Mouse (Mus musculus) midbrain, embryonic 12.5 days (tissue): Measurements from ENCODE around the gene Tecpr2. TPM values are rescaled to one million over a fixed set of nuclear protein-coding genes. Genes with fewer than 3 reads are reported as not detected.

Experiments used
- ATAC-seq: fragments of 200-750 bp; cut with Nextera tagmentation; 2 replicates; pipeline ENCODE4 v1.8.0; 2017; ENCODE audit warnings: low read depth, moderate TSS enrichment, moderate library complexity; ENCODE audit not compliant: low FRiP score
- H3K27ac ChIP-seq: fragments of 300-500 bp; sonication (generic); replicated peaks from 2 replicates; pipeline ENCODE4 v1.5.1; 2016; ENCODE audit warnings: mild to moderate bottlenecking
- H3K27me3 ChIP-seq: fragments of 300-500 bp; sonication (generic); 2 replicates; pipeline ENCODE4 v1.6.1; 2016; ENCODE audit warnings: mild to moderate bottlenecking
- H3K36me3 ChIP-seq: fragments of 300-500 bp; sonication (generic); 2 replicates; pipeline ENCODE4 v1.6.1; 2016
- H3K4me1 ChIP-seq: fragments of 300-500 bp; sonication (generic); 2 replicates; pipeline ENCODE4 v1.6.1; 2016
- H3K4me2 ChIP-seq: fragments of 300-500 bp; sonication (generic); replicated peaks from 2 replicates; pipeline ENCODE4 v1.6.1; 2016; ENCODE audit warnings: mild to moderate bottlenecking, moderate library complexity
- H3K4me3 ChIP-seq: fragments of 300-500 bp; sonication (generic); 2 replicates; pipeline ENCODE4 v1.5.1; 2016; ENCODE audit warnings: mild to moderate bottlenecking
- H3K9ac ChIP-seq: fragments of 300-500 bp; sonication (generic); replicated peaks from 2 replicates; pipeline ENCODE4 v1.6.1; 2016; ENCODE audit warnings: mild to moderate bottlenecking, moderate library complexity
- H3K9me3 ChIP-seq: fragments of 300-500 bp; sonication (generic); 2 replicates; pipeline ENCODE4 v1.6.1; 2016; ENCODE audit warnings: mild to moderate bottlenecking
- WGBS: fragments of 180-500 bp; shearing (Covaris S2); methylation state at CpG from one replicate; pipeline ENCODE4 v1.1.7; 2016; 5-methylcytosine and 5-hydroxymethylcytosine counted together
- polyA plus RNA-seq: library from polyadenylated mRNA; unstranded; fragments of >200 nt; fragmentation: Nextera tagmentation; extraction: Ambion mirVana; gene quantifications from 2 replicates; pipeline ENCODE4 v1.2.1, GENCODE M21; 2016

Tecpr2 gene
- polyA plus RNA-seq, 1 experiment from 2014 or later = 7.5 TPM

DNA sequence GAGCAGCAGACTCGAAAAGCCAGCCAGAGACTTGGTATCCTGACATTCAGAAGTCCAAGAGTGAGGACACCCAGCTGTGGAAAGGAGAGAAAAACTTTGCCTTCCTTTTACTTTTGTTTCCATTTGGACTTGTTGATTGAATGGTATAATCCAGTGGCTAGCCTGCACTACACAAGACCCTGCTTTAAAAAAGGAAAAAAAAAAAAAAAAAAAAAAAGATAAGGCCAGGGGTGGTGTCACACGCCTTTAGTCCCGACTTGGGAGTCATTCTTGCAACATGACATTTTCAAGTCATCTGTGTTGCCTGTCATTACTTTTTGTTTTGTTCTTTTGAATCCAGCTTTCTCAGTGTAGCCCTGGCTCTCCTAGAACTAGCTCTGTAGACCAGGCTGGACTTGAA is 132.5 kb downstream of the Tecpr2 start:
- no peaks in the 10 kb centered on the region for H3K36me3 ChIP-seq
- no peak overlapping the region for H3K27ac ChIP-seq
- WGBS = 77% methylated on average over 3 of the region's 3 CpGs
- H3K4me3 ChIP-seq = no peak overlapping the region
- peaks cover 2% of the 10 kb centered on the region; the same call in 1 of the 2 replicates for H3K4me1 ChIP-seq
- no peak for ATAC-seq
- no peaks in the 10 kb centered on the region for H3K9me3 ChIP-seq
- no peak overlapping the region for H3K4me2 ChIP-seq
- no peaks in the 10 kb centered on the region for H3K27me3 ChIP-seq
- H3K9ac ChIP-seq = no peak overlapping the region

Other genes with a start within 250 kb of the Tecpr2 start
- gene 1700001K19Rik, start 206.6 kb upstream of the Tecpr2 start, polyA plus RNA-seq = not detected in 2 replicates
- 1,236 and 1,324 TPM in 2 replicates for gene Hsp90aa1, start 186.5 kb upstream of the Tecpr2 start, polyA plus RNA-seq
- 32.1 and 32.6 TPM in 2 replicates for gene Wdr20, start 151.3 kb upstream of the Tecpr2 start, polyA plus RNA-seq
- 11.1 and 13.2 TPM in 2 replicates for gene Mok, start 48.3 kb upstream of the Tecpr2 start, polyA plus RNA-seq
- gene Zfp839, start 39.0 kb upstream of the Tecpr2 start, polyA plus RNA-seq = 3.9 and 5.1 TPM in 2 replicates
- gene Cinp, start 119 bp upstream of the Tecpr2 start, polyA plus RNA-seq = 58.5 and 72.6 TPM in 2 replicates
- 11.7 and 11.8 TPM in 2 replicates for gene Ankrd9, start 89.8 kb downstream of the Tecpr2 start, polyA plus RNA-seq
- 8.4 and 8.5 TPM in 2 replicates for gene Rcor1, start 150.1 kb downstream of the Tecpr2 start, polyA plus RNA-seq